Comparison of ENCODE assay signal across 9 mouse cellular contexts in the genomic region with DNA sequence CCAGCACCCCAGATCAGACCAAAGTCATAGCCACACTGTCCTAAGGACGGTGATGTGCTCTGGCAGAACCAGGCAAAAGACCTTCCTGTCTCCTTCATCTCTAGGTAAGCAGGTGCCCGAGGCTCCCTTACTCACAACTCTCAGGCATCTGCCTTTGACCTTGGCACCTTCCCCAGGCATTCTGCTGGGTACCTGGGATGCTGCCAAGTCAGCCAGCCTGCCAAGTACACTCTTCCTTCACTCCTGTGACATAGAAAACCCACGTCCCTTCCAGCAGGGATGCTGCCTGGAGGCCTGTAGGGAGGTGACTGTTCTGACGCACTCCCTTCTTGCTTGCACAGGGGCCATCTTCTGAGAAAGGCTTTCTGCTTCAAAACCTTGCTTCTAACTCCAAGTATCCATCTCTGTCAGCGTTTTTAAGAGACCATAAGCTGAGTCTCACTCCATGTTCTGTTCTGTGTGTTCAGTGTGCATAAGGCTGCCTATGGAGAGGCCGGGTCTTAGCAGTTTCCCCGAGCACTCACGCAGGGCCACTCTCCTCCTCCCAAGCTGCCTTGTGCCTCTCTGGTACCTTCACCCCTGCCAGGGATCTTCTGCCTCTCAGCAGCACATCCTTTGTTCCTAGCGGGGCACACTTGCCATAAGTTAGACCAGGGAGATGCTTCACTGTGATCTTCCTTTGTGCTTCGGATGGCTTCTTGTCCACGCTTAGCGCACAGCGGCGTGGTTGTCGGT. TPM values are rescaled to one million over a fixed set of nuclear protein-coding genes. Genes with fewer than 3 reads are reported as not detected.
DNase-seq lines count a peak whose midpoint lies in the region; ATAC-seq and TF ChIP-seq lines count a peak whose summit lies in the region.
"Had no signal": no experiment of that assay in that cellular context is flagged by ENCODE, and none has a peak within 500 bp of the region (broad histone marks: within the 10 kb centered on the region; RNA-seq: fewer than 3 reads in every experiment).

No protein-coding gene starts in this region.

- H3K4me2 ChIP-seq in stomach, embryonic 15.5 days = no peak overlapping the region

- no peaks in the 10 kb centered on the region for H3K4me1 ChIP-seq in ES-Bruce4 (ENCODE audit: control insufficient read depth, insufficient read depth, low read length)
- H3K4me1 ChIP-seq in stomach, embryonic 15.5 days = peaks cover 15% of the 10 kb centered on the region; the same call in 1 of the 2 replicates

- no peak for ATAC-seq in stomach, embryonic 15.5 days (ENCODE audit: insufficient read depth, low FRiP score, low read depth)

- no peak for TF ChIP-seq EP300 in ES-Bruce4 (IDR thresholded peaks at IDR 0.05; ENCODE audit: insufficient read depth, low read depth, low read length)

- H3K36me3 ChIP-seq in ES-Bruce4 (ENCODE audit: control insufficient read depth, insufficient read depth, low read length, poor library complexity, severe bottlenecking) = no peaks in the 10 kb centered on the region
- H3K36me3 ChIP-seq in stomach, embryonic 15.5 days = no peaks in the 10 kb centered on the region

- DNase-seq in adrenal gland, adult (ENCODE audit: inconsistent age in 2 of 2, low spot score in 1 of 2) = peak; percentile 60 to 78
- DNase-seq in adrenal gland, postnatal 4 days (ENCODE audit: low spot score in 2 of 2) = no peak
- DNase-seq in cerebellum, postnatal 25 days = peak; percentile 83 to 85
- peak; percentile 74 for DNase-seq in kidney, postnatal 14 days
- DNase-seq in layer of hippocampus, adult 18-20 months (ENCODE audit: low spot score in 2 of 2) = no peak
- no peak for DNase-seq in spleen, postnatal 36 days (ENCODE audit: low spot score in 2 of 2)

- TF ChIP-seq POLR2A in ES-Bruce4 (IDR thresholded peaks at IDR 0.05; ENCODE audit: insufficient read depth, low read length) = no peak

- WGBS in stomach, embryonic 15.5 days = 79% methylated on average over 15 of the region's 15 CpGs

- no peak overlapping the region for H3K9ac ChIP-seq in ES-Bruce4 (ENCODE audit: low read depth, poor library complexity, severe bottlenecking)
- H3K9ac ChIP-seq in stomach, embryonic 15.5 days = no peak overlapping the region

- H3K27ac ChIP-seq in ES-Bruce4 (ENCODE audit: insufficient read depth, low read length) = no peak overlapping the region
- H3K27ac ChIP-seq in stomach, embryonic 15.5 days = peak overlapping the region; percentile 65; the same call in 1 of the 2 replicates
- H3K27ac ChIP-seq: kidney, postnatal 0 days had no signal

- TF ChIP-seq CTCF in ES-Bruce4 (IDR thresholded peaks at IDR 0.05; ENCODE audit: low read depth, low read length) = no peak

- H3K4me3 ChIP-seq in ES-Bruce4 (ENCODE audit: low read depth, low read length) = peak overlapping the region; percentile 50
- H3K4me3 ChIP-seq in stomach, embryonic 15.5 days (replicated peaks) = no peak overlapping the region

- no peaks in the 10 kb centered on the region for H3K27me3 ChIP-seq in ES-Bruce4 (ENCODE audit: control insufficient read depth, insufficient read depth, low read length, poor library complexity, severe bottlenecking)
- no peaks in the 10 kb centered on the region for H3K27me3 ChIP-seq in stomach, embryonic 15.5 days (replicated peaks)

- H3K9me3 ChIP-seq in ES-Bruce4 (replicated peaks; ENCODE audit: control insufficient read depth, insufficient read depth, low read length, poor library complexity, severe bottlenecking) = no peaks in the 10 kb centered on the region
- no peaks in the 10 kb centered on the region for H3K9me3 ChIP-seq in stomach, embryonic 15.5 days

RNA-seq across cellular contexts. Expression of a gene that starts 28.0 kb away (rescaled TPM):
- total RNA-seq in adrenal gland, postnatal 4 days (2021) = 1,000 to 10,000 TPM; 1,443 to 1,504 TPM
- 1,055 and 1,149 TPM in 2 replicates for polyA plus RNA-seq in ES-Bruce4 (2011; ENCODE audit: insufficient read depth, insufficient read length, low read depth, missing spikeins)
- 1,608 and 1,724 TPM in 2 replicates for polyA plus RNA-seq in stomach, embryonic 15.5 days (2015; fragmentation: Nextera tagmentation; extraction: Ambion mirVana)
- 100 to 1,000 TPM; 616 to 669 TPM for total RNA-seq in layer of hippocampus, adult 18-20 months (2021)

RNA-seq across cellular contexts. Expression of a gene that starts 38.7 kb away (rescaled TPM):
- not detected for total RNA-seq in adrenal gland, postnatal 4 days (2021)
- not detected in 2 replicates for polyA plus RNA-seq in ES-Bruce4 (2011; ENCODE audit: insufficient read depth, insufficient read length, low read depth, missing spikeins)
- polyA plus RNA-seq in stomach, embryonic 15.5 days (2015; fragmentation: Nextera tagmentation; extraction: Ambion mirVana) = not detected in 2 replicates
- total RNA-seq in layer of hippocampus, adult 18-20 months (2021) = not detected
- polyA plus RNA-seq: kidney, postnatal 0 days had no signal

Comparison
In these comparisons a context has a peak if more than half of its experiments do, and no peak if none do; other contexts are left out.
1. DNase-seq: peak in adrenal gland, adult (2 of 2), cerebellum, postnatal 25 days (2 of 2) and kidney, postnatal 14 days (single experiment); none in adrenal gland, postnatal 4 days (0 of 2), layer of hippocampus, adult 18-20 months (0 of 2) and spleen, postnatal 36 days (0 of 2).